Mouse (Mus musculus) embryo, embryonic 10 days (tissue): ENCODE measurements around the gene Immp1l.

ENCODE experiments used
- DNase-seq: peaks from one replicate; pipeline ENCODE4 v3.0.0-alpha.2; 2015; ENCODE audit warnings: low spot score

Gene Immp1l

GRCm38 (mm10) chr2:105903896-105904756 lies at the start of gene Immp1l, which contains the start of gene Elp4:
Gene Immp1l, plus strand, starts transcription at chr2:105904638.
Gene Elp4, minus strand, starts transcription at chr2:105904564.
- peak; percentile 98 for DNase-seq

- no peak for DNase-seq
Measured at GRCm38 (mm10) chr2:105854740-105855139, 49.7 kb upstream of the Immp1l start.

GRCm38 (mm10) chr2:105873403-105873802 lies 31.0 kb upstream of the Immp1l start:
- DNase-seq = no peak

GRCm38 (mm10) chr2:105890816-105891215 lies 13.6 kb upstream of the Immp1l start:
- no peak for DNase-seq

GRCm38 (mm10) chr2:105904757-105905146 lies 314 bp downstream of the Immp1l start:
- DNase-seq = no peak

- peak; percentile 35 for DNase-seq
Measured at GRCm38 (mm10) chr2:105908351-105908750, 3.9 kb downstream of the Immp1l start.

- no peak for DNase-seq
Measured at GRCm38 (mm10) chr2:105910611-105911010, 6.2 kb downstream of the Immp1l start.

GRCm38 (mm10) chr2:105913655-105914366 lies 9.4 kb downstream of the Immp1l start:
- DNase-seq = no peak

- no peak for DNase-seq
Measured at GRCm38 (mm10) chr2:105916671-105917070, 12.2 kb downstream of the Immp1l start.

- no peak for DNase-seq
Measured at GRCm38 (mm10) chr2:105917623-105918346, 13.3 kb downstream of the Immp1l start.

GRCm38 (mm10) chr2:105950131-105950530 lies 45.7 kb downstream of the Immp1l start:
- no peak for DNase-seq

- DNase-seq = no peak
Measured at GRCm38 (mm10) chr2:105951350-105951940, 47.0 kb downstream of the Immp1l start.

- no peak for DNase-seq
Measured at GRCm38 (mm10) chr2:105953862-105954261, 49.4 kb downstream of the Immp1l start.

GRCm38 (mm10) chr2:105963447-105963846 lies 59.0 kb downstream of the Immp1l start:
- DNase-seq = no peak

- peak; percentile 31 for DNase-seq
Measured at GRCm38 (mm10) chr2:105973941-105974340, 69.5 kb downstream of the Immp1l start.

- DNase-seq = no peak
Measured at GRCm38 (mm10) chr2:105978065-105978464, 73.6 kb downstream of the Immp1l start.

GRCm38 (mm10) chr2:105985206-105985605 lies 80.8 kb downstream of the Immp1l start:
- DNase-seq = no peak

- peak; percentile 69 for DNase-seq
Measured at GRCm38 (mm10) chr2:105987131-105987530, 82.7 kb downstream of the Immp1l start.

GRCm38 (mm10) chr2:105987999-105988398 lies 83.6 kb downstream of the Immp1l start:
- no peak for DNase-seq

GRCm38 (mm10) chr2:106002835-106003739 lies 98.6 kb downstream of the Immp1l start, which contains the start of gene Dnajc24:
Gene Dnajc24, minus strand, starts transcription at chr2:106003549.
- peak; percentile 95 for DNase-seq

- no peak for DNase-seq
Measured at GRCm38 (mm10) chr2:106008415-106008814, 104.0 kb downstream of the Immp1l start.
